Mouse (Mus musculus) stomach, postnatal 0 days (tissue): ENCODE data around the gene Acvr1b. TPM values are rescaled to one million over a fixed set of nuclear protein-coding genes. Genes with fewer than 3 reads are reported as not detected.

Experiments
- ATAC-seq: fragments of 200-750 bp; cut with Nextera tagmentation; 2 replicates; pipeline ENCODE4 v1.8.0; 2017; ENCODE audit not compliant: low FRiP score, low TSS enrichment
- DNase-seq: peaks from one replicate; pipeline ENCODE4 v3.0.0-alpha.2; 2016; ENCODE audit warnings: low spot score
- H3K27ac ChIP-seq: fragments of 300-500 bp; sonication (generic); replicated peaks from 2 replicates; pipeline ENCODE4 v1.5.1; 2014; ENCODE audit warnings: mild to moderate bottlenecking, control low read depth
- H3K27me3 ChIP-seq: fragments of 300-500 bp; sonication (generic); 2 replicates; pipeline ENCODE4 v1.6.1; 2014; ENCODE audit warnings: low read length; ENCODE audit not compliant: control insufficient read depth, insufficient read depth
- H3K36me3 ChIP-seq: fragments of 300-500 bp; sonication (generic); 2 replicates; pipeline ENCODE4 v1.6.1; 2014; ENCODE audit warnings: low read length, mixed read lengths; ENCODE audit not compliant: control insufficient read depth, insufficient read depth
- H3K4me1 ChIP-seq: fragments of 300-500 bp; sonication (generic); replicated peaks from 2 replicates; pipeline ENCODE4 v1.6.1; 2014; ENCODE audit warnings: antibody characterized with exemption; ENCODE audit not compliant: control insufficient read depth, insufficient read depth
- H3K4me2 ChIP-seq: fragments of 300-500 bp; sonication (generic); replicated peaks from 2 replicates; pipeline ENCODE4 v1.6.1; 2014; ENCODE audit warnings: low read depth, mild to moderate bottlenecking, control low read depth, moderate library complexity
- H3K4me3 ChIP-seq: fragments of 300-500 bp; sonication (generic); 2 replicates; pipeline ENCODE4 v1.5.1; 2014; ENCODE audit warnings: low read depth, low read length, control low read depth
- H3K9ac ChIP-seq: fragments of 300-500 bp; sonication (generic); 2 replicates; pipeline ENCODE4 v1.6.1; 2014; ENCODE audit warnings: mild to moderate bottlenecking, low read length, control low read depth, mixed read lengths
- H3K9me3 ChIP-seq: fragments of 300-500 bp; sonication (generic); 2 replicates; pipeline ENCODE4 v1.6.1; 2016; ENCODE audit warnings: low read length; ENCODE audit not compliant: control insufficient read depth
- CTCF ChIP-seq: IDR thresholded peaks from 2 replicates; pipeline ENCODE4 v1.5.1; 2016; ENCODE audit warnings: antibody characterized with exemption, low read depth, mild to moderate bottlenecking, moderate library complexity
- EP300 ChIP-seq: optimal IDR thresholded peaks from 2 replicates; pipeline ENCODE3; 2016; ENCODE audit warnings: antibody characterized with exemption
- WGBS: fragments of 180-500 bp; shearing (Covaris S2); extraction: QIAGEN DNeasy Blood & Tissue Kit; methylation state at CpG from one replicate; pipeline ENCODE4 v1.1.7; 2014; 5-methylcytosine and 5-hydroxymethylcytosine counted together
- polyA plus RNA-seq: library from polyadenylated mRNA; unstranded; fragments of >200 nt; fragmentation: Nextera tagmentation; extraction: Ambion mirVana; gene quantifications from 2 replicates; pipeline ENCODE4 v1.2.1, GENCODE M21; 2015

The Acvr1b gene
- polyA plus RNA-seq, 1 experiment from 2014 or later, result 6.9 TPM

- ATAC-seq (no peak), DNase-seq (no peak)
- Histone ChIP-seq H3K4me1 (peaks cover 16% of the 10 kb centered on the region; the same call in 1 of the 2 replicates), H3K4me3 (no peak overlapping the region), H3K9me3 (no peaks in the 10 kb centered on the region), H3K27ac (no peak overlapping the region), H3K4me2 (no peak overlapping the region), H3K36me3 (peaks cover 10% of the 10 kb centered on the region; the same call in 1 of the 2 replicates), H3K27me3 (no peaks in the 10 kb centered on the region), H3K9ac (no peak overlapping the region)
- 67% methylated on average over 3 of the region's 3 CpGs for WGBS
- TF ChIP-seq EP300, result no peak
- TF ChIP-seq CTCF, result no peak
Measured at GRCm38 (mm10) chr15:101138675-101139074, 35.2 kb upstream of the Acvr1b start.

GRCm38 (mm10) chr15:101139885-101140284, 34.0 kb upstream of the Acvr1b start:
- Histone ChIP-seq H3K4me3 (no peak overlapping the region), H3K27me3 (no peaks in the 10 kb centered on the region), H3K4me1 (peaks cover 20% of the 10 kb centered on the region; the same call in 1 of the 2 replicates), H3K9me3 (no peaks in the 10 kb centered on the region), H3K4me2 (peak overlapping the region; percentile 20; the same call in 1 of the 2 replicates), H3K27ac (peak overlapping the region; percentile 75), H3K9ac (peak overlapping the region; percentile 45), H3K36me3 (peaks cover 10% of the 10 kb centered on the region)
- no peak for ATAC-seq
- 18% methylated on average over 12 of the region's 12 CpGs for WGBS
- DNase-seq, result peak; percentile 72
- no peak for TF ChIP-seq EP300
- TF ChIP-seq CTCF, result no peak

- Histone ChIP-seq H3K36me3 (peaks cover 10% of the 10 kb centered on the region), H3K4me2 (no peak overlapping the region; the same call in 1 of the 2 replicates), H3K9ac (peak overlapping the region; percentile 2), H3K27me3 (no peaks in the 10 kb centered on the region), H3K27ac (peak overlapping the region; percentile 75), H3K4me1 (peaks cover 20% of the 10 kb centered on the region; the same call in 1 of the 2 replicates), H3K9me3 (no peaks in the 10 kb centered on the region), H3K4me3 (no peak overlapping the region)
- TF ChIP-seq EP300 (no peak), CTCF (no peak)
- ATAC-seq, result no peak
- DNase-seq, result no peak
- WGBS, result 43% methylated on average over 6 of the region's 6 CpGs
Measured at GRCm38 (mm10) chr15:101140587-101140986, 33.3 kb upstream of the Acvr1b start.

- Histone ChIP-seq H3K4me2 (no peak overlapping the region; the same call in 1 of the 2 replicates), H3K9me3 (no peaks in the 10 kb centered on the region), H3K36me3 (peaks cover 10% of the 10 kb centered on the region), H3K9ac (peak overlapping the region; percentile 2; the same call in 1 of the 2 replicates), H3K27ac (peak overlapping the region; percentile 75), H3K4me3 (no peak overlapping the region), H3K4me1 (peaks cover 20% of the 10 kb centered on the region), H3K27me3 (no peaks in the 10 kb centered on the region)
- DNase-seq (peak; percentile 92), ATAC-seq (peak; percentile 55)
- 3% methylated on average over 9 of the region's 14 CpGs for WGBS
- no peak for TF ChIP-seq CTCF
- TF ChIP-seq EP300, result no peak
Measured at GRCm38 (mm10) chr15:101141061-101141541, 32.8 kb upstream of the Acvr1b start.

- whole genome bisulfite sequencing, result 51% methylated on average over 8 of the region's 8 CpGs
- Histone ChIP-seq H3K27ac (0 out of 2 replicates have a peak overlapping the region, but pooled peaks have one; percentile 8), H3K9ac (no peak overlapping the region), H3K4me2 (no peak overlapping the region), H3K4me1 (peaks cover 23% of the 10 kb centered on the region), H3K36me3 (peaks cover 2% of the 10 kb centered on the region), H3K27me3 (no peaks in the 10 kb centered on the region), H3K4me3 (no peak overlapping the region), H3K9me3 (no peaks in the 10 kb centered on the region)
- DNase-seq (no peak), ATAC-seq (no peak)
- TF ChIP-seq EP300 (no peak), CTCF (no peak)
Measured at GRCm38 (mm10) chr15:101142672-101143071, 31.2 kb upstream of the Acvr1b start.

GRCm38 (mm10) chr15:101143494-101143893, 30.4 kb upstream of the Acvr1b start:
- no peak for ATAC-seq
- H3K27ac ChIP-seq, result peak overlapping the region; percentile 86

More at GRCm38 (mm10) chr15:101143494-101143893, 30.4 kb upstream of the Acvr1b start:
- Histone ChIP-seq H3K27me3 (no peaks in the 10 kb centered on the region), H3K4me3 (no peak overlapping the region), H3K36me3 (peaks cover 2% of the 10 kb centered on the region; the same call in 1 of the 2 replicates), H3K9ac (peak overlapping the region; percentile 18; the same call in 1 of the 2 replicates), H3K4me1 (peaks cover 29% of the 10 kb centered on the region), H3K4me2 (no peak overlapping the region; the same call in 1 of the 2 replicates), H3K9me3 (no peaks in the 10 kb centered on the region)
- DNase-seq, result peak; percentile 54
- WGBS, result 17% methylated on average over 8 of the region's 8 CpGs
- TF ChIP-seq EP300 (no peak), CTCF (0 out of 2 replicates have a peak, but pooled peaks have one; percentile 1)
